Mouse (Mus musculus) megakaryocyte, embryonic 14.5 days (primary cell): ENCODE data around the gene Nxn.

Source experiments
- FLI1 ChIP-seq: IDR thresholded peaks from 2 replicates; pipeline ENCODE4 v1.6.1; 2012; ENCODE audit warnings: low read length, inconsistent platforms, mixed read lengths
- GATA1 ChIP-seq: IDR thresholded peaks from 3 replicates; pipeline ENCODE4 v1.6.1; 2012; ENCODE audit warnings: mixed read lengths, low read length, inconsistent platforms, borderline replicate concordance

DNA sequence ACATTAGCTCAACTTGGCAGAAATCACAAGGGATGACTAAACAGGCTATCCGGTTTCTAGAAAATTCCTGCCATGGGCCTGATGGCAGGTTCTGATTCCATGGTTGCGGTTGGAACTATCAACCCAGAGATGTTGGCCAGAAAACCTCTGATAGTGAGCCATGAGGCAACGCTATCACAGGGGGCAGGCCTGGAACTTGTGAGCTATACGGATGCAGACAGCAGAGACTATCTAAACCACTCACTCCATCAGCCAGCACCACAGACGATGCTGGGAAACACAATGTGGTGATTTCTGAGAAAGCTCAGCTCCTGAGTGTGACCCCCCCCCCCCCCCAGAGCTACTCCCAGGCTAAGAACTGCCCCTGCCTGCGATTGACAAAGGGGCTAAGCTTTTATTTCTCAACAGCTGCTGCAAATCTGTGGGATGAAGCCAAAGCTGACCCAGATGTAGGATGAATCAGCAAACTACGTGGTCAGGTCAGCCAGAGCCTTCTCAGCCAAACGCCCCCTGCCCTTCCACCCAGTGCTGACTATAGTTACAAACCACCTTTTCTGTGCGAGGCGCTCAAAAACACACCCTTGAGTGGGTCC, 112.3 kb downstream of the Nxn start:
- TF ChIP-seq GATA1 (no peak), FLI1 (no peak)
